Mouse (Mus musculus) forebrain, embryonic 13.5 days (tissue): ENCODE results near the gene Alg9. TPM values are rescaled to one million over a fixed set of nuclear protein-coding genes. Genes with fewer than 3 reads are reported as not detected.

Experiments
- ATAC-seq: fragments of 200-750 bp; cut with Nextera tagmentation; 2 replicates; pipeline ENCODE4 v1.8.0; 2017
- H3K27ac ChIP-seq: fragments of 300-500 bp; sonication (generic); 2 replicates; pipeline ENCODE4 v1.5.1; 2015; ENCODE audit warnings: inconsistent platforms, mild to moderate bottlenecking, moderate library complexity
- H3K27me3 ChIP-seq: fragments of 300-500 bp; sonication (generic); 2 replicates; pipeline ENCODE4 v1.6.1; 2015; ENCODE audit warnings: mild to moderate bottlenecking, inconsistent platforms
- H3K36me3 ChIP-seq: fragments of 300-500 bp; sonication (generic); 2 replicates; pipeline ENCODE4 v1.6.1; 2015; ENCODE audit warnings: mild to moderate bottlenecking, inconsistent platforms; ENCODE audit not compliant: poor library complexity, severe bottlenecking
- H3K4me1 ChIP-seq: fragments of 300-500 bp; sonication (generic); 2 replicates; pipeline ENCODE4 v1.6.1; 2015; ENCODE audit warnings: inconsistent platforms
- H3K4me2 ChIP-seq: fragments of 300-500 bp; sonication (generic); 2 replicates; pipeline ENCODE4 v1.6.1; 2015; ENCODE audit warnings: inconsistent platforms, mild to moderate bottlenecking, moderate library complexity
- H3K4me3 ChIP-seq: fragments of 300-500 bp; sonication (generic); 2 replicates; pipeline ENCODE4 v1.5.1; 2015; ENCODE audit warnings: mild to moderate bottlenecking, inconsistent platforms
- H3K9ac ChIP-seq: fragments of 300-500 bp; sonication (generic); 2 replicates; pipeline ENCODE4 v1.6.1; 2015; ENCODE audit warnings: mild to moderate bottlenecking, inconsistent platforms
- H3K9me3 ChIP-seq: fragments of 300-500 bp; sonication (generic); replicated peaks from 2 replicates; pipeline ENCODE4 v1.6.1; 2016; ENCODE audit warnings: inconsistent platforms
- WGBS: fragments of 180-500 bp; shearing (Covaris S2); methylation state at CpG from one replicate; pipeline ENCODE4 v1.1.7; 2015; 5-methylcytosine and 5-hydroxymethylcytosine counted together
- polyA plus RNA-seq: library from polyadenylated mRNA; unstranded; fragments of >200 nt; fragmentation: Nextera tagmentation; extraction: Ambion mirVana; gene quantifications from 2 replicates; pipeline ENCODE4 v1.2.1, GENCODE M21; 2015

Alg9 gene
- polyA plus RNA-seq, 1 experiment from 2014 or later = 33.5 TPM

DNA sequence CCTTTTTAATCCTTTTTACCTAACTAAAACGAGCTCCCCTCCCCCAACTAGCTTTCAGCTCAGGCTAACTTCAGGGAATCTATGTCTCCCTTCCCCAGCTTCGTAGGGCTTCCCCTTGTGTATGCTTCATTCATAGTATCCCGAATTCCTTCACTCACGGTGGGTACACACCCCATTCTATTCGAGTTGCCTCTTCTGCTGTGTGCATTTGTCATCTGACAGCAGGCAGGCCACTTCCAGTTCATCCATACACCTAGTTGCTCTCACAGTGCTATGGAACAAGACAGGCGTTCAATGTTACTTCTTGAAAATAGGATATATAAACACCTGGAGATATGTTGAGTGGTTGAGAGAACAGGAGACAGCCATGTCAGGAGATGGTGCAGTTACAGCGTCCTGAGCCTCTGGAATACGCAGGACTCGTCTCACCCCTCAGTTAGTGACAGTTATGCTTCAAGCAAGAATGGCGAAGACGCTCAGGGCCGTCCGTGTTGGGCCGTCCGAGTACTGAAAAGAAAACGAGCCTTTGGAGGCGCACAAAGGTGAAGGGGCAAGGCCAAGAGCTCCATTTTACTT, 7.2 kb upstream of the Alg9 start:
- Histone ChIP-seq H3K4me2 (peak overlapping the region; percentile 69), H3K27ac (peak overlapping the region; percentile 90; the same call in 1 of the 2 replicates), H3K27me3 (no peaks in the 10 kb centered on the region), H3K9ac (peak overlapping the region; percentile 77), H3K4me3 (peak overlapping the region; percentile 65), H3K36me3 (peaks cover 7% of the 10 kb centered on the region), H3K9me3 (no peaks in the 10 kb centered on the region), H3K4me1 (peaks cover 19% of the 10 kb centered on the region)
- ATAC-seq = no peak; the same call in 1 of the 2 replicates
- WGBS = 7% methylated on average over 17 of the region's 17 CpGs

DNA sequence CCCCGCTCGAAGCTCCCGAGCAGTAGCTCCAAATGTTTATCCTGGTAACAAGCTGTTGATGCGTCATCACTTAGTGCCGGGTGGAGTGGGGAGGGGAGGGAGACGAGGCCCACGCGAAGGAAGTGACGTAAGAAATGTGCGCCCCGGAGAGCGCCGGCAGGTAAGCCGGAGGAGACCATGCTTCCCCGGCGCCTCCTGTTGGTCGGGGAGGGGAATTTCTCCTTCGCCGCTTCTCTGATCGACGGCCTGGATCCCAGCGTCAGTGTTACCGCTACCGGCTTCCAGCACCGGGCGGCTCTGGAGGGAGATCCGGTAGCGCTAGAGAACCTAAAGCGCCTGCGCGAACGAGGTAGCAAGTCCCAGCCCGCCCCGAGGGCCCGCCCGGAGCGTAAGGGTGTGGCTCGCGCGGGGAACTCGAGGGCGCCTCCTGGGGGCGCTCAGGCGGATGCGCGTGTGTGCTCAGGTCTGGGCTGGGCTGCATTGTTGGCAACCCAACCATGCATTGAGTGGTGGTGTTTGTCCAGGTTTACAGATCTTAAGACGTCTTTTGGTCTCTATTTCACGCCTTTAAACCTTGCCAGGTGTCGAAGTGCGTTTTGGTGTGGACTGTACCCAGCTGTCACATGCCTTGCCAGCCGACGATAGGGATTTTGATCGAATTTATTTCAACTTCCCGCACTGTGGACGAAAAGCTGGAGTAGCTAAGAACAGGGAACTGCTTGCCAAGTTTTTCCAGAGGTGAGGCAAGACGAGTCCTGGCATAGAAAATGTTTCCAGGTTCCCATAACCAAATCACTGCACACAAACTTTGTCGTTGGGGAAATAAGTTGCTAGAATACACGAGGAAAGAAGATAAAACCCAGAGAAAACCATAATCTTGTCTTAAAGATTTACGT, 6.5 kb upstream of the Alg9 start, which contains the start of gene Fdxacb1:
TSS of gene Fdxacb1 (plus strand) at position 130 of the 896 bp plus-strand sequence.
- Histone ChIP-seq H3K9ac (peak within 1 kb of the TSS; percentile 77), H3K4me1 (peaks cover 19% of the 10 kb centered on the region), H3K36me3 (peaks cover 7% of the 10 kb centered on the region), H3K27ac (peak within 1 kb of the TSS; percentile 90), H3K9me3 (no peaks in the 10 kb centered on the region), H3K4me2 (peak within 1 kb of the TSS; percentile 69), H3K4me3 (peak within 1 kb of the TSS; percentile 65), H3K27me3 (no peaks in the 10 kb centered on the region)
- WGBS = 5% methylated on average over 53 of the region's 59 CpGs
- peak; percentile 96 for ATAC-seq

DNA sequence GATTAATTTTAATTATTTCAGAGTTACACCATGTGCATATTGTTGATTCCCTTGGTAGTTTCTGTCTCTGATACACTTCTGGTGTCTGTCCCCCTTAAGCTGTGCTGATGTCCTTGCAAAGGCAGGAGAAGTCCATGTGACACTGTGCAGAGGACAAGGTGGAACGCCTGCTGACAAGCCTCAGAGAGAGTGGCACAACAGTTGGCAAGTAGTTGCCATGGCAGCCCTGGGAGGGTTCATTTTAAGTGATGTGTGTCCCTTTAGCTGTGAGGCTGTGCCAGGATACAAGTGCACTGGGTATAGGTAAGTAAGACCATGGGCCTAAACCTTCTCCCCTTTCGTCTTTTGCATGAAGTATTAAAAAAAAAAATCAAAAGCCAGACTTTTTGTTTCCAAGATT, 4.8 kb upstream of the Alg9 start:
- Histone ChIP-seq H3K36me3 (peaks cover 7% of the 10 kb centered on the region), H3K27ac (no peak overlapping the region), H3K27me3 (no peaks in the 10 kb centered on the region), H3K9me3 (no peaks in the 10 kb centered on the region), H3K4me2 (no peak overlapping the region), H3K4me1 (peaks cover 30% of the 10 kb centered on the region), H3K9ac (no peak overlapping the region), H3K4me3 (no peak overlapping the region)
- 85% methylated on average over 2 of the region's 2 CpGs for WGBS
- ATAC-seq = no peak

DNA sequence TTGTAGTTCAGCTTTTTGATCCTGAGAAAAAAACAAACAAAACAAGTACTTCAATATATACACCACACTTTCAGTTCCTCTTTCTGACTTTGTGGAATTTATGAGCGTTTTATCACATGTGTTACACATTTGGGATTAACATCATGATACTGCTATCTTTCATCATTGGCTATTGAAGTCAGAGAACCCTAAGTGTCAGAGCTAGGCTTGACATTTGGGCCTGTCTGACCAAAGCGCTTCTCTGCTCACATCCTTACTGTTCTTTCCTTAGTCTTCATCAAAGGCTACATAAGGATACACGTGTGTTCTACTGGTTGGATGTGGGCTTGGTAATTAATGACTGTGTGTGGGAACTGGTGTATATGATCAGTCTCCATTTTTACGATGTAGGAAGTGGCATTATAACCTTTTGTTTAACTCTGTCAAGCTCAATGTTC, 775 bp upstream of the Alg9 start:
- no peaks in the 10 kb centered on the region for H3K9me3 ChIP-seq
- H3K4me1 ChIP-seq = peaks cover 30% of the 10 kb centered on the region
- peak overlapping the region; percentile 97; the same call in 1 of the 2 replicates for H3K4me3 ChIP-seq
- H3K27ac ChIP-seq = no peak overlapping the region; the same call in 1 of the 2 replicates
- H3K27me3 ChIP-seq = no peaks in the 10 kb centered on the region
- peaks cover 14% of the 10 kb centered on the region for H3K36me3 ChIP-seq
- 87% methylated on average over 4 of the region's 4 CpGs for WGBS
- peak overlapping the region; percentile 45; the same call in 1 of the 2 replicates for H3K9ac ChIP-seq
- H3K4me2 ChIP-seq = peak overlapping the region; percentile 86
- ATAC-seq = no peak

DNA sequence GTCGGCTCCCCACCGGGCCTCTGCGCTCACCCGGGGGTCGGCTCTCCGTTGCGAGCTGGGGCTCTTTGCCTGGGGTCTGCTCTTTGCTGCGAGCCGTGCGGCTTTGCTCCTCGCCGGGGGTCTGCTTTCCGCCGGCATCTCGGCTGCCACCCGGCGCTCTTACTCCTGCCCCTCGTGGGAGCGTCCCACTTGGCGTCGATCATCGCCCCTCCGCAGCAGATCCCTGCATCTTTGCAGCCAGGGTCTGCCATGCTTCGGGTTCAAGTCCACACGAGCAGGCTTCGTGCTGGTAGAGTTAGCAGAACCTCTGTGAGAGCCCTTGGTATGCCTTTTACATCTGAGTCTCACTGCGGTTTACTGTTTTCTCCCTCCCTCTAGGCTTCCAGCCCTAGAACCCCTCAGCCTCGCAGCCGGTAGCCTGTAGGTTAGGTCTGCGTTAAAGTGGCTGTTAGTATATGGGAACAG, 875 bp downstream of the Alg9 start:
- under 1% methylated on average over 28 of the region's 30 CpGs for WGBS

DNA sequence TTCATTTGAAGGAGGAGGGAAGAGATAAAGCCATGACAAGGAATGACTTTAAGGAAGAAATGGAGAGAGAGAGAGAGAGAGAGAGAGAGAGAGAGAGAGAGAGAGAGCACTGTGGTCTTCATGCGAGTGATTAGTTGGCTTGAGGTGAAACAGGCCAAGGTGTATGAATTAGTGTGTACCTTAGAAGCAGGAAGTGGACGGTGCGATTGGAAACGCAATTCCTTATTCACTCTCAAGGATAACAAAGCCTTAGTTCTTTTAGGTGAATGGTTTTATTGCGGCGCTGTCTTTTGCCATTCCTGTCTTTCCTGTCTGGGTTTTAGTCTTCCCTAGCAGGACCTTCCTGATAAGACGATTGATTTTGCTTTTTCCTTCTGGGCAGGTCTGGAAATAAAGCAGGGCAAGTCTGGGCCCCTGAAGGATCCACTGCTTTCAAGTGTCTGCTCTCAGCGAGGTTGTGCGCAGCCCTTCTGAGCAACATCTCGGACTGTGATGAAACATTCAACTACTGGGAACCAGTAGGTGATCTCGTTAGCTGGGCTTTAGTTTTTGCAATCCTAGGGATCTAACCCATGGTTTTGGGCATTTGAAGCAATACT, 1.4 kb downstream of the Alg9 start:
- 72% methylated on average over 11 of the region's 11 CpGs for WGBS
- no peak overlapping the region for H3K27ac ChIP-seq
- H3K4me1 ChIP-seq = peaks cover 24% of the 10 kb centered on the region
- peak overlapping the region; percentile 92 for H3K9ac ChIP-seq
- peak overlapping the region; percentile 97 for H3K4me3 ChIP-seq
- peak overlapping the region; percentile 86 for H3K4me2 ChIP-seq
- H3K36me3 ChIP-seq = peaks cover 36% of the 10 kb centered on the region
- no peak for ATAC-seq
- no peaks in the 10 kb centered on the region for H3K9me3 ChIP-seq
- H3K27me3 ChIP-seq = no peaks in the 10 kb centered on the region

More for the DNA sequence above, 875 bp downstream of the Alg9 start:
- peaks cover 24% of the 10 kb centered on the region for H3K4me1 ChIP-seq
- peaks cover 31% of the 10 kb centered on the region for H3K36me3 ChIP-seq
- peak overlapping the region; percentile 86 for H3K4me2 ChIP-seq
- peak overlapping the region; percentile 92 for H3K9ac ChIP-seq
- H3K4me3 ChIP-seq = peak overlapping the region; percentile 97
- H3K27ac ChIP-seq = peak overlapping the region; percentile 77
- H3K9me3 ChIP-seq = no peaks in the 10 kb centered on the region
- no peaks in the 10 kb centered on the region for H3K27me3 ChIP-seq
- ATAC-seq = peak; percentile 80

DNA sequence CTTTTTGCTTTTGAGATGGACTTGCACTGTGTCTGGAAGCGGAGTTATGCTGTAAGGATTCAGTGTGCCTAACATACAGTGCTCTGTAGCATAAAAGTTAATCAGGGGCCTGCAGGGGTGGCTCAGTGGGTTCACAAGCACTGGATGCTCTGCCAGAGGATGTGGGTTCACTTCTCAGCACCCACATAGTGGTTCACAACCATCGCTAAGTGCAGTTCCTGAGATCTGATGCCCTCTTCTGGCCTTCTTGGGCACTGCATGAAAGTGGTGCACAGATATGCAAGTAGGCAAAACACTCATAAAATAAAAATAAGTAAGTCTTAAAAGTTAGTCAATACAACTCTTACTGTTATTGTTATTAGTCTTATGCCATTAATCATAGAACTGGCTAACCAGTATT, 7.3 kb downstream of the Alg9 start:
- H3K27ac ChIP-seq = no peak overlapping the region
- H3K4me3 ChIP-seq = no peak overlapping the region
- H3K27me3 ChIP-seq = no peaks in the 10 kb centered on the region
- no peaks in the 10 kb centered on the region for H3K9me3 ChIP-seq
- no peaks in the 10 kb centered on the region for H3K4me1 ChIP-seq
- H3K9ac ChIP-seq = no peak overlapping the region
- 73% methylated on average over 2 of the region's 2 CpGs for WGBS
- ATAC-seq = no peak
- H3K36me3 ChIP-seq = peaks cover 84% of the 10 kb centered on the region
- no peak overlapping the region for H3K4me2 ChIP-seq

DNA sequence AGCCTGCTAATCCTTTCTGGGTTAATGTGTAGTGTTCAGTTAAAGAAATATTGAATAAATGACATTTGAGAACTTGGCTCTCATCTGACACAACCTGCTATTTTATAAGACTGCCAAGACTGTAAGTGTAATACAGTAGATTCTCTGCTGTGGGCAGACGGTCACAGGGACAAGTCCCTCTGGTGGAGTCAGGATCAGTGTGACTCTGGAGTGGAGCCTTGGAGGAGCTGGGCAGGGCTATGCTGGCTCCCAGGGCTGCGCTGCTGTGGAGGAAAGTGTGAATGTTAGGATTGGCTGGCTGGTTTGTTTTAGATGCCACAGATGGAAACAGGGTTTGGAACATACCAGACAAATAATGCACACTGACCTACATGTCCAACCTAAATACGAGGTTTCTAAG, 20.4 kb downstream of the Alg9 start:
- Histone ChIP-seq H3K36me3 (peaks cover 62% of the 10 kb centered on the region), H3K9me3 (no peaks in the 10 kb centered on the region), H3K4me2 (no peak overlapping the region), H3K27ac (no peak overlapping the region), H3K4me3 (no peak overlapping the region), H3K9ac (no peak overlapping the region), H3K4me1 (no peaks in the 10 kb centered on the region), H3K27me3 (no peaks in the 10 kb centered on the region)
- ATAC-seq = no peak
- WGBS = 93% methylated on average over 3 of the region's 3 CpGs

DNA sequence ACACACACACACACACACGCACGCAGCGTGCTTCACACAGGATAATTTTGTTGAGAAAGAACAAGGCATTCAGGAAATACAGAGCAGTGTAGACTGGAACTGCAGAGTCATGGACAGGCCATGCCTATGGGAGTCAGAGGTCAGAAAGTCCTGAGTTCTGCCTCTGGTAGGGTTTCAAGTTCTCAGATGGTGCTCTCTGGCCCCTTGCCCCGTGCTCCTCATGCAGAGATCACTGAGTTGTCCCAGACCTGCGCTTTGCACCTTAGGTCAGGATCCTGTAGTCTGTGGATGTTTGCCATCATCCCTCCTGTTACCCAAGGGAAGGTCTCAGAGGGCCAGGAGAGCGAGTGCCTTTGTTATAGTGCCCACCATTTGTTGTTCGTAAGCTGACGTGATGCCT, 22.0 kb downstream of the Alg9 start:
- Histone ChIP-seq H3K36me3 (peaks cover 63% of the 10 kb centered on the region), H3K27me3 (no peaks in the 10 kb centered on the region), H3K4me1 (no peaks in the 10 kb centered on the region), H3K27ac (no peak overlapping the region), H3K9me3 (no peaks in the 10 kb centered on the region), H3K4me2 (no peak overlapping the region), H3K9ac (no peak overlapping the region), H3K4me3 (no peak overlapping the region)
- WGBS = 91% methylated on average over 8 of the region's 8 CpGs
- no peak for ATAC-seq

DNA sequence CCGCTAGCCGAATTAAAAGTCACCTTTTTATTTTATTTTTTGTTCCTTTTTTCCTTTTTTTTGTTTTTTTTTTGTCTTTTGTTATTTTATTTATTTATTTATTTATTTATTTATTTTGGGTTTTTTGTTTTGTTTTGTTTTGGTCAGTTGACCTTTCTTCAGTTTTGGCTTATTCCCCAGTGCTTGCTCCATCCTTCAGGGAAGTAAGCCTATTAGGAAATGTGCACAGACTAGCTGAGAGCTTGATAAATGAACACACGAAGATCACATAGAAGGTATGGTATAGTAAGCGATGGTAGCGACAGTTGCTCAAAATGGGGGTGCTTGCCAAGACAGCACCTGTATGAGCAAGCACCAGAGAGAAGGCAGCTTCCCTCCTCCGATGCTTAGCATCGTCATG, 22.8 kb downstream of the Alg9 start:
- Histone ChIP-seq H3K9me3 (no peaks in the 10 kb centered on the region), H3K36me3 (peaks cover 62% of the 10 kb centered on the region), H3K27me3 (no peaks in the 10 kb centered on the region), H3K4me3 (no peak overlapping the region), H3K9ac (no peak overlapping the region), H3K4me1 (no peaks in the 10 kb centered on the region), H3K4me2 (no peak overlapping the region), H3K27ac (no peak overlapping the region)
- 96% methylated on average over 7 of the region's 7 CpGs for WGBS
- no peak for ATAC-seq

DNA sequence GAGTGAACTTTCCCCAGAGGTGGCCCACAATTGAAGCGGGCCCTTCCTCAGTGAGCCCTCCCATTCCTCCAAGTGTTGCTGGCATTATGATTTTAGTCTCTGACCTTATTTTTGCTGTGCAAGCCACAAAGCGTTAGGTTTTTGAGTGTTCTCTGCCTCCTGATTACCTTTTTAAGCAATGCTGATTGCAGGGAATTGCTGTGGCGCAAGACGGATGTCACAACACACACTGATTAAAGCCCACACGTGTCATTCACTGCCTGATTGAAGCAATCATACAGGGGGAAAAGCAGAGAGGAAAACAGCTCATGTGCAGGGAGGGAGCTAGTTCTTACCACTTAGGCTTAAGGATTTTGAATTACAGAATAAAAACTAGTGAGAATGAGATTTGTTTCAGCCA, 23.5 kb downstream of the Alg9 start:
- H3K4me3 ChIP-seq = no peak overlapping the region
- no peak for ATAC-seq
- H3K27me3 ChIP-seq = no peaks in the 10 kb centered on the region
- peaks cover 66% of the 10 kb centered on the region for H3K36me3 ChIP-seq
- H3K9ac ChIP-seq = no peak overlapping the region
- 73% methylated on average over 5 of the region's 5 CpGs for WGBS
- no peak overlapping the region for H3K27ac ChIP-seq
- no peak overlapping the region for H3K4me2 ChIP-seq
- H3K4me1 ChIP-seq = no peaks in the 10 kb centered on the region
- H3K9me3 ChIP-seq = no peaks in the 10 kb centered on the region

DNA sequence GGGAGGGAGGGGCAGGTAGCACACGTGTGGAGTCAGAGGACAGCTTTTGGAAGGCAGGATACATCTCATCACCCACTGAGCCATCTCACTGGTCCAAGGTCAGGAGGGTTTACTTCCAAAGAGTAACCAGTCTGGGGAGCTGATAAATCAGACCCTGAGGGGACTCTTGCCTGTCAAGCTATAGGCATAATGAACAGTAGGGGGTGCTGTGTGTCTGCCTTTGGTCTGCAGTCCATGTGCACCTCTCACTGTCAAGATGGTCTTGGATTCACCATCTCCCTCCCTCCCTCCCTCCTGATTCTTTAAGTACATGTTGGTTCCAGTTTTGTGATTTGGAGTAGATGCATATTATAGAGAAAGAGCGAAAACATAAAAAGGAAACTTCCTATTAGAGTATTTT, 26.2 kb downstream of the Alg9 start:
- H3K36me3 ChIP-seq = peaks cover 71% of the 10 kb centered on the region
- 73% methylated on average over 2 of the region's 2 CpGs for WGBS
- H3K27ac ChIP-seq = no peak overlapping the region
- peak; percentile 51; the same call in 1 of the 2 replicates for ATAC-seq
- no peak overlapping the region for H3K4me3 ChIP-seq
- H3K4me1 ChIP-seq = no peaks in the 10 kb centered on the region
- no peaks in the 10 kb centered on the region for H3K9me3 ChIP-seq
- H3K27me3 ChIP-seq = no peaks in the 10 kb centered on the region
- H3K9ac ChIP-seq = no peak overlapping the region
- H3K4me2 ChIP-seq = no peak overlapping the region
